Mouse (Mus musculus): ENCODE results near the gene Rce1.

- TF ChIP-seq CTCF (conservative IDR thresholded peaks at IDR 0.05; ENCODE audit: insufficient read depth, insufficient read length, low read depth, low read length) (no peak), POLR2A (IDR thresholded peaks at IDR 0.05; ENCODE audit: low read depth, low read length) (no peak)
These were observed 6.0 kb downstream of the Rce1 start for GRCm38 (mm10) chr19:4619461-4619860.
